Mouse (Mus musculus) left cerebral cortex, postnatal 10 days (tissue): ENCODE results near the gene Nrgn. TPM values are rescaled to one million over a fixed set of nuclear protein-coding genes. Genes with fewer than 3 reads are reported as not detected.

Experiments used
- DNase-seq, 2 experiments: peaks; one replicate each; pipeline ENCODE4 v3.0.0; 2021 to 2022; ENCODE audit warnings: low spot score in 2 of 2, mixed read lengths in 1 of 2; ENCODE audit errors: extremely low spot score in 1 of 2
- intact Hi-C: fragments of 180-260 bp; cut with DNase I; formaldehyde crosslinking; loops from one replicate; pipeline ENCODE4 v1.15.1; 2025
- total RNA-seq, 2 experiments: library from RNA; stranded (reverse); gene quantifications; 2 replicates each; pipeline ENCODE4 v1.2.3; 2021

Nrgn gene
- total RNA-seq, 2 experiments from 2014 or later = 1,798 to 1,800 TPM

DNA sequence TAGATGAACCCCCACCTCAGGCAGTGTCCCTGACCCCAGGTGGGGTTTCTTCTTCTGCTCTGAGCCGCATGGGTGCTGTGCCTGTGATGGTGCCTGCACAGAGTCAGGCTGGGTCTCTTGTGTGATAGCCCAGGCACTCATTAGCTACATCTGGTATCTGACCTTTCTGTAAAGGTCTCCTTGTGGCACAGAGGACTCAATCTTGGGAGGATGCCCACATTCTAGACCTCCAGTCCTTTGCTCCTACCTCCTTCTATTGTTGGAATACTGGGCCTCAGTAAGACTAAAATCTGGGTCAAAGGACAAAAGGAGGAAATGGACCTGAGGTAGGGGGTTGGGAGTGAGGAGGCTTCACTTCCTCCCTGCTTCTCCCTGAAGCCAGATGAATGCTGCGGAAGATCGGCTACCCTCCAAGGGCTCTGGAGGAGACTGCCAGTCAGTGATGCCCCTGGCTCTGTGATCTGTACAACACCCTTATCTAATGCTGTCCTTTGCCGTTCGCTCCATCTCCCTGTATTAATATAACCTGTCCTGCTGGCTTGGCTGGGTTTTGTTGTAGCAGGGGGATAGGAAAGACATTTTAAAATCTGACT lies 14.9 kb downstream of the Nrgn start:
- intact Hi-C loops = no loop called here

DNA sequence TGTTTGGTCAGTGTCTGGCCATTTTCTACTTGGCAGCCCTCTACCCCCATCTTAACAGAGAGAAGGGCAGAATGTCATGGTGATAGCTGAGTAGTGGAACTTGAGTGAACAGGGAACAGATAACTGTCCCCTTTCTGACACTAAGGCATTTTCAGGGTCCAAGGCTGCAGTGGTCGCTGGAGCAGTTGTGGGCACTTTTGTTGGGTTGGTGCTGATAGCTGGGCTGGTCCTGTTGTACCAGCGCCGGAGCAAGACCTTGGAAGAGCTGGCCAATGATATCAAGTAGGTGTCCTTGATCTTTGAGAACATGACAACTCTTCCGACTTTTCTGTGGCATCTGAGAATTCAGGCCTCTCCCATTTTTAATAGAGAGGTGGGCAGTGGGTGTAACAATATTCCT lies 15.9 kb downstream of the Nrgn start:
- DNase-seq = no peak
- intact Hi-C loops = no loop called here

More for the DNA sequence above, 14.9 kb downstream of the Nrgn start:
- DNase-seq = no peak

DNA sequence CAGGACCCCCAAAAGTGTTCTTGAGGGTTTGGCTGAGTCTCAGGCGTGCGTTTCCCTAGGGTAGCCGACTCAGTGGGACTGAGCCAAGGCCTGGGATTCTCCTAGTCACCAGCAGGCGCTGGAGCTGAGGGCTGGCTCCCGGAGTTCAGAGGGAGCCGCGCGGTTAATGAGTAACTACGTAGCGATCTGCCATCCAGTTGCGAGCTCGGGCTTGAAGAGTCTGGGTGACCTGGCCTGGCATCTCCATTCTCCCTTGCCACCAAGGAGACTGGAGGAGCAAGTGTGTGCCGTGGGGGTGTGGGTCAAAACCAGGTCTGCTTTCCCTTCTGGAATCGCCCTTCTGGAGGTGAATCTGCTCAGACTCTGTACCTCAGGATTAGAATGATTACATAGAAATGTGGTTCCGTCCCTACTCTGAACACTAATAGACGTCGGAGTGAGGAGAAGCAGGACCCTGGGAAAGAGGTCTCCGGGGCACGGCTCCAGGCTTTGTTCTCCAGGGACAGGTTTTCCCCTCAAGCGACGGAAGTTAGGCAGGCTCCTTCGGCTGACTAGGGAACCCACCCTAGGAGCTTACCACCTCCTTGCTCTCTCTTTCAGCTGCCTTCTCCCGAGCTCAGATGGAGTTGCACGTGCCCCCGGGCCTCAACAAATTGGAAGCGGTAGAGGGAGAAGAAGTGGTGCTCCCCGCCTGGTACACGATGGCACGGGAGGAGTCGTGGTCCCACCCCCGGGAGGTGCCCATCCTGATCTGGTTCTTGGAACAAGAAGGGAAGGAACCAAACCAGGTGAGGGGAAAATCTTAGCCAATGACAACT lies 21.6 kb downstream of the Nrgn start:
- intact Hi-C loops = loop anchor here (5.0 kb wide), 1 partner anchor 44 kb away; the partner anchor contains the start of gene Msantd2
- peak in 1 of 2 experiments; percentile 84 for DNase-seq

DNA sequence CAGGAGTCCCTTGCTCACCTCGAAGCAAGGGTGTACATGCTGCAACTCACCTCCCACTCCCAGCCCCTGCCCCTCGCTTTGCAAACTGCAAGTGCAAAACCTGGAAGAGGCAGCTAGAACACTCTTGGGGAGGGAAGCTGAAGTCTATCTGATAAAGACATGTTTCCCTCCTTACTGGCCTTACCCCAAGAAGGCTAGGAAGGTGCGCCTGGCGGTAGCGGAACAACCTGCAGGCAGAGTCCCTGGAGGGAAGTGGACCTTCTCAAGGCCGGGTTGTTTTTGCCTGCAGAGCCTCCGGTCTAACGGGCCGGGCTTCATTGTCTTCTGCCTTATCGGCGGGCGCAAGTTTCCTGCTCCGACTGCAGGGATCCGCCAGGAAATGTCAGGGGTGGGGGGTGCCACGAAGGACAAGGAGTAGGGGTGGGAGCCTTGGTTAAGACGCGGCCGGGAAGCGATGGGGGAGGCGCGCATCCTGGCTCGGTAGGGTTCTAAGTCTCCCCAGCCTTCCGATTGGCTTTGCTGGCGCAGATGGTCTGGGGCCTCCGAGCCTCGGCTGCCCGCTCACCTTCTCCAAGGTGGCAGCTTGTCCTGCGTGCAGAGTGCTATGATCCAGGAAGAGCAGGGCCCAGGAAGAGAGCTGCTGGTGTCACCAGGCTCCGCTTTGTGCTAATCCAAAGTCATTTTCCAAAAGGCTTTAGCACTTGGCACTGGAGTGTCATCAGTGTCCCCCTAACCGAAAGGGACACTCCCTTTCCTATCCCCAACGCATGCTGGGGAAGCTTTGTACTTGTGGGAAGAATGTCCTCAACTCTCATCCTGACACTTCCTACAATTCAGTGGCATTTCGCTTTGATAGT lies 22.4 kb downstream of the Nrgn start:
- intact Hi-C loops = loop anchor here (5.0 kb wide), 1 partner anchor 43 kb away; the partner anchor contains the start of gene Msantd2
- DNase-seq = peak in 1 of 2 experiments; percentile 92

DNA sequence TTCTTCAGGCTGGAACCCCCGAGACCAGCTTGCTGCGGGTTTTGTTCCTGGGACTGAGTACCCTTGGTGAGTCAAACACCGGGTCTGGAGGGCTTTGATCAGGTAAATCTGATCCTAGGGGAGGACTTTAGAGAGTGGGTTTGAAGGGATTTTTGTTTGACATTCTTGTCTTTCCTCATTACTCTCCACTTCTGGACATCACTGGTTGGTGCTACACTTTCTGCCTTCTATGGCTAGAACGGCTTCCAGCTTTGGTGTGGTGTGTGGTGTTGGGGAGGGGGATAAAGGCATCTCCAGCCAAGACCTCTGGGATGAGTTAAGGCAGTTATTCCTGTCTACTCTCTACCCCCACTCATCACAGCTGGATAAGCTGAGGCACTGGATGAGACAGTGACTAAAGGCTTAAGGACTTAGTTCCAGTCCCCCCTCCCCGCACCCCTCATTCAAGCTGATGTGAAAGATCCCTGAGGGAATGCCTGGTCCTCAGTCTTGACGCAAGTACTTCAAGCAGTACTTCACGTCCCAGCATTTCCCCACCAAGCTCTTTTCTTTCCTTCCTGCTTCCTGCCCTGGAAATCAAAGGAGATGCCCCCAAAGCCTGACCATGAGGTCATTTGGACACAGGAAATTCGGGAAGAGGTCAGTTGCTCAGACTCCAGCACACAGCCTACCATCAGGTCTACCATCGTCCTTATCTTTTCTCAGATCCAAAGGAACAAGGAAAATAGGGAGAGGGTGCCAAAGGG lies 24.3 kb downstream of the Nrgn start:
- no peak for DNase-seq
- intact Hi-C loops = no loop called here

DNA sequence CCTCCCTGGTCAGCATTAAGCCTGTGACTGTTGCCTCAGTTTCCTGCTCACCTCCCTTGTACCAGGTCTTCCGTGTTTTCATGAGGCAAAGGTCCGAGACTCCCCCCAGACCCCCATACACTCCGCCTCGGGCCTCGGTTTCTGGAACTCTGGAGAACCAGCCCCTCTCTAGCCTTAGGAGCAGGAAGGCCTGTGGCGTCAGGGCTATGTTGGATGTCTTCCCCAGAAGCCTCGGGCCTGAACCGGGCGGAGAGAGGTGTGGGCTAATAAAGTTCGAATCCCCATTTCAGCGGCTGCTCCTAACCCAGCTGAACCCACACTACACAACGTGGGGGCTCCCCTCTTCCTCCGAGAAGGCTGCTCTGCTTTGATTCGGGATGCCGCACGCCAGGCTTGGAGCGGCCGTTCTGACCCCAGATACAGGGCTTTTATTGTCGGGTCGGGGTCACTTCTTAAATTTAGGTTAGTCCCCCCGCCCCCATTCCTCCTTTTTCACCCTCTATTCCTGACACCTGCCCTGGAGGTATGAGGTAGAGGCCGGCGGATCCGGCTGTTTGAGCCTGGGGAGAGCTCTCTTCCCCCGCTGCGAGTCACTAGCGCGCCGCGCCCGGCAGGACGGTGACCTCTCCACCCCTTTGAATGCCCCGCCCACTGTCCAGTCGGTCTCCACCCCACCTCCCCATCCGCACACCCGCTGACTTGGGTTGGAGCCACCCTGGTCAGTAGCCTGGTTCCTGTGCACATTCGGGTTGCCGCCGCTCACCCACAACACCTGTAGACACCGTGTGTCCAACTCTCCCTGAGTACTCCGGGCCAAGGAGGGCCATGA lies 25.1 kb downstream of the Nrgn start, which contains the start of gene Esam:
TSS of gene Esam (plus strand) at position 683 of the 829 bp plus-strand sequence.
- DNase-seq = peak in 1 of 2 experiments; percentile 92
- intact Hi-C loops = no loop called here

DNA sequence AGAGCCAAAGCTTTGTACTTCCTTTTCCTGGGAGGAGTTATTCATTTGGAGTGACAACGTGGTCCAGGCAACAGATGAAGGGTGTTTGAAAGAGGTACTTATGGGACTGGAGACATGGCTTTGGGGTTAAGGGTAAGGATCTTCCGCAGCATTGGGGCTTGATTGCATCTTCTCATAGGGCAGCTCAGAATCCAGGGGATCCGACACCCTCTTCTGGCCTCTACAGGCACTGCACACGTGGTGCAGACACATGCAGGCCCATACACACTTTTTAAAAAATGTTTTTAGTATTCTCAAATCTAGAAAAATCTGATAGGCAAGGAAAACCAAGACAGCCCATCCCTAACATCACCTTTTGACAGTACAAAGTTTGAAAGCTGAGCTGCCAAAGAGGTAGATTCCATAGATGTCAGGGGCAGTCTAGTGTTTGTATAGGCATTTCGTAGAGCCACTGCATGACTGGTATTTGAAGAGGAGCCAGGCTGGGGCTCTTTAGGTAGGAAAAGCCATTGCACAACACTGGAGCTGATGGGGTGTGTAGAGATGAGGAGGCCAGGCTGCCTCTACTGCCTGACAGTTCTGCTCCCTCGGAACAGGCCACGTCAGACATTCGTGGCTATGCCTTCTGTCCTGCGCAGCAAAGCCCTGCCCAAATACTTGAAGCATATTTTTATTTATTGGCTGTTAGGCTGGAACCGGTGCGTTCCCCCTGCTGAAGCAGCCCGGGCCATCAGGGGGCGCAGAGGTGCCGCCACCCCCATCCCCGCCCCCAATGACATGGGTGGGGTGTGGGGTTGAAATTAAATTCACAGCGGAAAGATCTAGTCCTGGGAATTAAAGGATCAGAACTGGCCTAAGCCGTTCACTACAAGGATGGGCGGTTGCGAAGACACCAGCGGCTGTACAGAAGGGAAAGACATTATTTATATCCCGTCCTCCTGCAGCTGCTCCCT lies 26.0 kb downstream of the Nrgn start:
- peak in 1 of 2 experiments; percentile 48 for DNase-seq
- intact Hi-C loops = no loop called here

DNA sequence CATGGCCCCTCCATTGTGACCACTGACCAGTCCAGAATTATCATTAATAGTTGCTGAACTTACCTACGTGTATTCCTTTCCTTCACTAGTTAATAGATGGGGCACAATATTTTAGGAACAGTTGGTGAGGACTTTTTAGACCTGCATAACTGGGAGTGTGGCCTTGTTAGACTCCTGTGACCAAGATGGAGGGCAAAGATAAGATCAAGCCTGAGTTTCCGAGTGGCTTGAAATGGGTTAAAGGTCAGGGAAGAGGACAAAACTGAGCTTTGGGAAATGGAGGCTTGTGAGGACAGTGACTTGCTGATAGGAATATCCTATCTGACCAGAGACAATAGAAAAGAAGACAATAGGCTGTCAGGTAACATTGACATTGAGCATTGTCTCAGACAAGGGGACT lies 27.2 kb downstream of the Nrgn start:
- intact Hi-C loops = no loop called here

DNA sequence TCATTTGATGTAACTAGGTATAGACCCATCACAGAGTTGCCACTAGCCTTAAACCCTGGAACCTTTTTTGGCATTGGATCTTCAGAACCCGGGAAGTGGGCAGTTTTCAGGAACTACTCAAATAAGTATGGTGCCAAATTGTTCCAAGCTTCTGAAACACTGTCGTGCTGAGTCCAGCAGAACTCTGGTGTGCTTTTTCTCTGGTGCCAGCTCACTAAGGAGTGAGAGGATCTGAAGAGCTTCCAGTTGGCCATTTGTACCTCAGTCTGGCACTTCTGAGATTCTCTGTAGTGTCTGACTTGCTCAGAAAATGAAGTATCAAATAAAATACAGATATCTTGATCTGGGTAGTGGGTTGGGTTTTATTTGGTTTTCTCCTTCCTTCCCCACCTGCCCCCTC lies 32.7 kb downstream of the Nrgn start:
- intact Hi-C loops = no loop called here

More for the DNA sequence above, 27.2 kb downstream of the Nrgn start:
- no peak for DNase-seq

DNA sequence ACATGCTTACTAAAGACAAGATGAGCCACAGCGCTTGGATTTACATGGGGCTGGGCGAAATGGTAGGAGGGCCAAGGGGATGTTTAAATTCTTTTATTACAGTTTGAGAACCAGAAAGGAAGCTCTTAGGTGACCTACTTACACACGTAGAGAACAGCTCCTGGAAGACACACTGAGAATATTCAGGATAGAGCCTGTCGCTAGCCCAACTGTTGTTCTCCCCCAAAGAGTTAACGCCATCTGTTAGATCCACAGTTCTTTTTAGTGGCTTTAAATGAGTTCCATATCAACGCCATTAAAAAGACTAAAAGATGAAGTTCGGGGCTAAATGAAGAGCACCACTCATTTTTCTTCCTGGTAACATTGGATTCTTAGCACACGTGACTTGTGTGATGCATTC lies 33.7 kb downstream of the Nrgn start:
- DNase-seq = no peak
- intact Hi-C loops = no loop called here

More for the DNA sequence above, 32.7 kb downstream of the Nrgn start:
- DNase-seq = no peak

DNA sequence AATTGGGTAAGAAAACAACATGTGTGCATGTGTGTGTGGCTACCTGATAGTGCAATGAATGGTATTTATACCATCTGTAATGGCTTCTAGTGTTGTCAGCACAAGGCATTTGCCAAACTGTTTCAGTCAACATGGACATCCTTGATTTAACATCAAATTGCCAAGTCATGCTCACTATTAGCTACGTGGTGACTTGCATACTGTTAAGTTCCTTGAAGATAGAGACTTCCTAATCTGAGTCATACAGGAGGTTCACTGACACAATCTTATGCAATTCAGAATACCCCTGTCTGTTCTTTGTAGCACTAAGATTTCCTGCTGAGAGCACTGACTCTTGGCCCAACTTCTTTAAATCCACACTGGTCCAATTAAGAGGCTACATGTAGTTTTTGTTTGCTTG lies 35.2 kb downstream of the Nrgn start:
- no peak for DNase-seq
- intact Hi-C loops = no loop called here

DNA sequence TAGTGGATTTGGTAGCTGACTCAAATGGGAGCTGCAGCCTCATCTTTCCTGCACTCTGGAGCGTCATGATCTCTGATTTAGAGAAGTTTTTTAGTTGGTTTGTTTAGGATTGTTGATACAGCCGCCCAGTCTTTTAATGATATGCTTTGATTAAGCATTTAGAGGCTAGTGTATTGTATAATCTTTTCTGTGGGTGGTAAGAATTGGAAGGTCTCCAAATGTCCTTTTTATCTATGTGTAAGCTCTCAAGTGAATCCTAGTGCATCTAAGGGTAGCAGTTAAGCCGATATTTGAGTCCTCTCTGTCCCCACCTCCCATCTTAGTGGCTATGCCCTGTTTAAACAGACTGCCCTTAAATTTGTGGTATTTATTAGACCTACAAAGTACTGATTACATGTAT lies 38.2 kb downstream of the Nrgn start:
- intact Hi-C loops = no loop called here
- DNase-seq = no peak

DNA sequence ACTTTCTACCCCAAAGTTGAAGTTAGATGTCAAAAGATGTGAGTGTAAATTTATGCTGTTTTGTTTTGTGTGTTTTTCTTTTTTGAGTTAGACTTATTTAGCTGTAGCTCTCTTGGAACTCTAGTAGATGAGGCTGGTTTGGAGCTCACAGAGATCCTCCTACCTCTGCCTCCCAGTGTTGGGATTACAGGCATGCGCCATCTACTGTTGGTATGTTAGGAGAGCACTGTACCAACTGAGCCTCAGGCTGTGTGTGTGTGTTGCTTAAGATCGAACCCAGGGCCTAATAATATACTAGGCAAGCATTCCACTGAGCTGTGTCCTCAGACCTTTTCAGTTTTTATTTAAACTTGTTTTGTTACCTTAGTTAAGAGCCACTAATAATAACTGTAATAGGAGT lies 40.6 kb downstream of the Nrgn start:
- intact Hi-C loops = no loop called here
- no peak for DNase-seq

DNA sequence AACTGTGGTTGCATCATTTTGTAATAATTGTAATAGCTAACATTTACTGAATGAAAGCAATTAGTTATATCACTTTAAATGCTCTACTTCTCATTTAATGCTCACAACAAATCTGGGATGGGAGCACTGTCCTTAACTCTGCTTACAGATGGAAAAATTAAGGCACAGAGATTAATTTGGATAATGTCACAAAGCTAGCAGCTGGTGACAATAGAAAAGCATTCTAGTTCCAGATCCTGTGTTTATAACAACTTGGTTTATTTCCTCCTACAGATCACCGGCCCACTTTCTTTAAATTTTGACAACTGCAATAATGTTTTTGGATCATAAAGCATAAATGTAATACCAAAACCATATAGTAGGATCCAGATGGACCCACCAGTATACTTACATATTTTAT lies 46.7 kb downstream of the Nrgn start:
- intact Hi-C loops = no loop called here
- DNase-seq = no peak

DNA sequence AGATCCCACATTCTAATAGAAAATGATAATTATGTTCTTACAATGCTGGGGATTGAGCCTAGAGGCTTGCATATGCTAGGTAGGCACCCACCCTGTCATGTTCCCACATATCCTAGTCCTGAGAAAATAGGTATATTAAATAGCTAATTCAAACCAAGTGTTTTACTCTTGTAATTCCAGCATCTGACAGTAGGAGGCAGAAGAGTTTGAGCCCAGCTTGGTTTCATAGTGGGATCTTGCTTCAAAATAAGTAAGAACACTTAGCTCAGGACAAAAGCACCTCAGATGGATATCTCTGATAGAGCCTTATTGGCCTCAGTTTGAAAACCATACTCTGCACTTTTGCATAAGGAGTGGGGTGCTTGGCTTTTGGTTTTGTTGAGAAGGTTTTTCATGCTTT lies 48.4 kb downstream of the Nrgn start:
- no peak for DNase-seq
- intact Hi-C loops = no loop called here

DNA sequence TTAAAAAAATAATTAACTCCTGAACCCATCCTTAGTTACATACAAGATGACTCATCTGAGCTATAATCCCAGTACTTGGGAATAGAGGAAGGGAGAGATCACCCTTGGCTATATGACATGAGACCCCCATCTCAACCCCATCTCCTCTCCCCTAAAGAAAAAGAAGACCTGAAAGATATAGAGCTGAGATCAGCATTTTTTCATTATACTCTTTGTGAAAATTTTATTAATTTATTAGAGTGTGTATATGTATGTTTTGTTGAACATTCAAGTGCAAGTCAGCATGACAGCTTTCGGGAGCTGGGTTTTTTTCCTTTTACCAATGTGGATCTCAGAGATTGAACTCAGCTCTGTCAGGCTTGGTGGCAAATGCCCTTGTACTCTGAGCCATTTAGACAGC lies 51.5 kb downstream of the Nrgn start:
- DNase-seq = no peak
- intact Hi-C loops = no loop called here

DNA sequence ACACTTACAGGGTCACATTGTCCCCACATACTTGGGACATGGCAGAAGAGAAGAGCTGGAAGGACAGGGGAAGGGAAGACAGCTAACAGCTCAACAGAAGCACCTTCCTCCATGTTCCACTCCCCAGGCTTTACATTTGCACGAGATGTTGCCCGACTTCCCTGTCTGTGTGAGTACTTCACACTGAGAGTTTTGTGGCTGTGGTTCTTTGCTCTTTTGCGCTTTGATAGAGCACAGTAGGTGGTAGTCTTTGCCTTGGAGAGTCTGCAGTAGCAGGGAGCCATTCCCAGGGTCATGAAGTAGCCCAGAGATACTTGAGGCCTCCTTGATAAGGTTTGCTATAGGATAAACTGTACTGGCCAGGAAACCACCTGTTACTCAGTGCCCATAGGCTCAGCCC lies 52.5 kb downstream of the Nrgn start:
- intact Hi-C loops = no loop called here
- no peak for DNase-seq
